Mouse (Mus musculus) common myeloid progenitor, adult 5-6 weeks (primary cell): Measurements from ENCODE around the gene U2af1l4. TPM values are rescaled to one million over a fixed set of nuclear protein-coding genes. Genes with fewer than 3 reads are reported as not detected.

Experiments used
- ATAC-seq: replicated peaks from 2 replicates; pipeline ENCODE4 v1.8.0; 2016; ENCODE audit warnings: low read depth, mild to moderate bottlenecking, moderate TSS enrichment, inconsistent platforms; ENCODE audit not compliant: poor library complexity, severe bottlenecking
- total RNA-seq: library from RNA; stranded (forward); fragments of 200-1000, 187-1606 nt; gene quantifications from 2 replicates; pipeline ENCODE4 v1.2.3, GENCODE M21; 2017

Gene U2af1l4
- 58.2 and 68.5 TPM in 2 replicates for total RNA-seq

DNA sequence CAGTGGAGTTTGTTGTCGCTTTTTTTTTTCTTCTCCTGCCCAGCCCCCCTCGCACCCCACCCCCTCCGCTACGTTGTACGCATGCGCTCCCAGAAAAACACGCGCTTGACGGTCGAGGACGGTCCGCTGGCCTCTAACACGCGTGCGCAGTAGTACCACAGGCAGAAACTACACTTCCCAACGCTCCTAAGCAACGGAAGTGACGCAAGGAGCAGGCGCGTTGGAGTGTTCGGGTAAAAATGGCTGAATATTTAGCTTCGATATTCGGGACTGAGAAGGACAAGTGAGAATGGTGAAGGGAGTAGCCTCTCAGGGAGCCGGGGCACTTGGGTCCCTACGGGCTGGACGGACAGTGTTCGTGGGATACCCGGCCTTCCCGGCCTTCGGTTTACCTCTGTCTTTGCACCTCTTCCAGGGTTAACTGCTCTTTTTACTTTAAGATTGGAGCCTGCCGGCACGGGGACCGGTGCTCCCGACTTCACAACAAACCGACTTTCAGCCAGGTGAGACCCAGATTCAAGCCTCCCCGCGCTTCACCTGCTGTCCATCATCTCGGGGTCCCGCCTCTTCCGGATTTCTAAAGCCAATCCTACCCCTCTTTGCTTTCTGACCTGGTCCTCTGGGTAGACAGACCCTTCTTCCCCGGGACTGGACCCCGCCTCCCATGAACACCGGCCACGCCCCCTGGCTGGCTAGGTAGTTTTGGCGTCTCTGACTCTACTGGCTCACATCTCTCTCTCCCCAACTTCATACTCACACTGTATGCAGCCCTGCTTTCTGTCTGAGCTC is at the start of gene U2af1l4, which contains the start of the genes Gm49396 and Psenen:
Gene U2af1l4 (plus strand): TSS at position 185 of the 789 bp plus-strand sequence.
Gene Gm49396 (plus strand): TSS at position 228 of the 789 bp plus-strand sequence.
Gene Psenen (minus strand): TSS at position 511 of the 789 bp plus-strand sequence.
- peak; percentile 64 for ATAC-seq

DNA sequence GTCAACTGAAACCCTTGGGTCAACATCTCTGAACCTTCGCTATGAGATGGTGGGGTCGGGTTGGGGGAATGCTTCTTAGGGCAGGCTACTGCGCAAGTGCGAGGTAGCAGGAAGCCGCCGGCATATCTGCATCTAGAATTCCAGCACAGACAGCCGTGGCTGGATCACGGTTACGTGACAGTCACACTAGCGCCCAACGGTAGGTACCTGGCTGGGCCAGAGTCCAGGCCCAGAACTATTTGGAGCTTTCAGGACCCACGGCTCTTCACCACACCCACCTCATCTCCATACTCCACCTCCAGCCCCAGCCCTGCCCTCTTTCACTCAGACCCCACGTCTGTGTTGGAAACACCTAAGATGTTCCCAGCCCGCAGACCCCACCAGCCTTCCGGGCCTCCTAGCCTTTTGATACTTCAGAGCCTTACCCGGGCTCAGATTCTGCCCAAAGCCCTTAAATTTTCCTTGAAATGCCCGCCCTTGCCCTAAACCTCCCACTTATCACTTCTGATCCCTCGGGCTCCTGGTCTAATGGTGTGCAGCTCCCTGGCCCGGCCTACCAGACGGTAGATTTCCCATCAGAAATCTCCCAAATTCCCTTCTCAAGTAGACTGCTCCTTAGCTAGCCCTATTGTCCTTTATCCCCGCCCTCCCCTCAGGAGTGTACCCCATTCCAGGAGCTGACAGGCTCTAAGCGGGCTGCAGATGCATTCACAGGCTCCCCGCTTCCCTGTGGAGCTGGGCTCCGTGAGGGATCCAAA is 47.9 kb upstream of the U2af1l4 start:
- ATAC-seq, result no peak

DNA sequence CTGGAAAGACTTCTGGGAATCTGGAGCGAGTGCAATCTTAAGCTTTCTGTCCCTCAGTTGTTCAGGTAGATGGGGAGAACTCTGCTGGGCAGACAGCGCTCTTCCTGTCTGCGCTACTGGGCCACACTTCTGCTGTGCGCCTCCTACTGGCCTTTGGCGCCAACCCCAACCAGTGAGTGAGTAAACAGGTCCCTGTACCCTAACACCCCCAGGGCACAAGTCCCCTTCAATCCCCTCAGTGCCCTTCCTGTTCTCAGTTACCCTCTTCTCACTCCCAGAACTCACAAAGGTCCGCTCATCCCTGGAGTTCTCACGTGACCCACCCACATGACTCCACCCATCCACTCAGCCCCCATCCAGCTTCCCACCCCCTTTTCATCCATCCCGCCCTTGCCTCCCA is 44.8 kb upstream of the U2af1l4 start:
- ATAC-seq, result no peak

DNA sequence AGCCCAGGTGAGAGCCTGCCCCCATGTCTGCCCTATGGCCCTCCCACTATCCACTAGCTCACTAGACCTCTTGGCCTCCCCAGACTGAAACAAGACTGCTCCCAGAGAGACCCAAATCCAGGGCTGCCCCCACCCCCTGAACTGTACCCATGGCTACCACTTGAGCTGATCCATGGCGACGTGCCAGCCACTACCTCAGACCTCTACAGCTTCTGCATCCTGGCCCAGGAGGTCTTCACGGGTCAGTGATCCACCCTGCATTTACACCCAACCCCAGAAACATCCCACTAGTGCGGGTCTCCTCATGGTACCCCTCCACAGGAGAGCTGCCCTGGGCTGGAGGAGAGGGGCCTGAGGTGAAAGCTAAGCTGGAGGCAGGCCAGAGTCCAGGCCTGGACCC is 42.7 kb upstream of the U2af1l4 start:
- ATAC-seq, result no peak

DNA sequence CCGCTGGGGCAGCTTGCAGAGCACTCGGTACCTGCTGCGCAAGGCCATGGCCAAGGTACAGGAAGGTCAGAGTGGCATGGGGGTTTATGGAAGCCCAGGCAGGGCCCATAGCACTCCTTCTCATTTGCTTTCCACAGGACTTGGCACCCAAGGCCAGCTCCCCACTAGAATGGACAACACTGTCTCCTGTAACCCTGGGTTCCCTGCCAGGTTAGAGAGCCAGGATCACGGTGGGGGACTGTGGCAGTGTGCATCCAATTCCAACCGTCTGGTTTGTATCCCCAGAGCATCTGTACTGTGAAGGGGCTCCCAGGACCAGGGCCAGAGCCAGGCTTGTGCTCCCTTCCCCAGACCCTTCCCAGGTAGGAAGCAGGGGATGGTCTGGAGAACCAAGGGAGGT is 42.2 kb upstream of the U2af1l4 start:
- no peak for ATAC-seq

DNA sequence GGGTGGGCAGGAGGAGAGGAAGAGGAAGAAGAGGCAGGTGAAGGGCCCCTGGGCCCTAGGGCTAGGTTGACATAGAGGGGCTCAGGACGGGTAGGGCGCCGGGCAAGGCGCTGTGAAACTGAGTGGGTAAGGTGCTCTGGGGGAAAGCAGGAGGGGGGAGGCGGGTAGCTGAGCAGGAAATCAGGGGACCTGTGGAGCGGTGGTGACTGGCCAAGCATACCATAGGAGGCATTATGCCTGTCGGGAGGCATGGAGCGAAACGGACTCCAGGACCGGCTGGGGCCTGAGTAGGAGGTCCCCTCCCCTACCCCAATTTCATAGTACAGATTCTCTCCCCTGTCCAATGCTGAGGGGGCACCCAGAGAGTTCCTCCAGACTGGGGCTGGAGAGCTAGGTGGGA is 40.2 kb upstream of the U2af1l4 start:
- ATAC-seq, result no peak

DNA sequence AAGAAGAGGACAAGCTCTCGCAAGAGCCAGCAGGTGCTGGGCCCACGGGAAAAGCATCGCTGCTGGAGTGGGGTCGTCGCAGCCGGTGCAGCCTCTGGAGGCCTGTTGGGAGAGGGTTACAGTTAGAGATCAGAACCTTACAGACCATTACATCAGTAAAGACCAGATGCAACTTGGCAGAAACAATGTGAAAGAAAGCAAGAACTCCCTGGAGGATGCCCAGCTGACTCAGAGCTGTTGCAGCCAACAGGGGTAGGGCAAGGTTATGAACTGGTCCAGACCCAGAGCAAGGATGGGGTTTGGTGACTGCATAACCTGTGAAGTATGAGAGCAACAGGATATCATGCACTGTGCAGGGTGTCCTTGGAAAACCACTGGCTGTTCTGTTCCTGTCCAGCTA is 38.6 kb upstream of the U2af1l4 start:
- ATAC-seq, result no peak

DNA sequence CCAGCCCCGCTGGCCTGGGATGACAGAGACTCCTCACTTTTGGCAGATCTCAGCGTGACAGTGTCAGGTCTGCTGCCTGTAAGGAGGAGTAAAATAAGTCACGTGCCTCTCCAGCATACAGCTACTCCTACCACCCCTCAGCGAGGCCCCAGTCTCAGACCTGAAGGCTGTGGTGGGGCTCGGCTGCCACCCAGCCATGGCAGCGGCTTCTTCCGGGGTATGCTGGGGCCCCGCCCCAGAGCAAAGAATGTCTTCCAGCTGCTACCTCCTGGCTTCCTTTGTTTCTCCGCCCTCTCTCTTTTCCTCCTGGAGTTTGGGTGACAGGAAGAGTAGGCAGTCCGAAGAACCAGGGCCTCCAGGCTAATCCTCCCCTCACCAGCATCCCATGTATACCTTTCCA is 37.1 kb upstream of the U2af1l4 start:
- ATAC-seq, result no peak

DNA sequence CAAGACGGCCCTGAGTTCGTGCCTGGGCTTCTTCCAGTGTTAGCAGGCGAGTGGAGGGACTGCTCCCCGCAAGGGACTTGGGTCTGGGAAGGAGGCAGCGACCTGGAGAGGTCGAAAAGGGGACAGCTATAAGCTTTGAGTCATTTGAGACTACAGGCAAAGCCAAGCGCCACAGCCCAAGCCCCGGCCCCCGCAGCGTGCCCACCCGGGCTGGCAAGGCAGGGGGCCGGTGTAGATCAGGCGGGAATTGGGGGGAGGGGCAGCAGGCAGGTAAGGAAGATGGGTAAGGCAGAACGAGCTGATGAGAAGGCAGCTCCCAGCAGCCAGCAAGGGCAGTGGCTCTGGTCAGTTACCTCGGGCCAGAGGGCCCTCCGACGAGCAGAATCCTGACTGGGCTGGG is 36.7 kb upstream of the U2af1l4 start:
- no peak for ATAC-seq

DNA sequence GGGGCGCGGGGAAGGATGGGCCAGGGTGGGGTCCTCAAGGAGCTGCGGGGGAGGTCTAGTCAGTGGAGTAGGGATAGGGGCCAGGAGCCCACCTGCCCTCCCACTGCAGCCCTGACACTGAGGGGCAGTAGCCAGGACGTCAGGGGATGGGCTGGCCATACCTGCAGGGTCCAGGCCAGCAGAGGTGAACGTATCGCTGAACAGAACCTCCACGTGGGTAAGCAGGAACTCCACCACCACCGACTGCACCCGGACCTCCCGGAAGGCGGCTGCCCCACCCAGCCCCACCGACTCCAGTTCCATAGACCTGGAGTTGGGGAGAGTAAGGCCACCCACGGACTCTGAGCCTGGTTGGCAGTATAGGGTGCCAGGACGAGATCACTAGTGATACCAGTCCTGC is 36.1 kb upstream of the U2af1l4 start:
- no peak for ATAC-seq

DNA sequence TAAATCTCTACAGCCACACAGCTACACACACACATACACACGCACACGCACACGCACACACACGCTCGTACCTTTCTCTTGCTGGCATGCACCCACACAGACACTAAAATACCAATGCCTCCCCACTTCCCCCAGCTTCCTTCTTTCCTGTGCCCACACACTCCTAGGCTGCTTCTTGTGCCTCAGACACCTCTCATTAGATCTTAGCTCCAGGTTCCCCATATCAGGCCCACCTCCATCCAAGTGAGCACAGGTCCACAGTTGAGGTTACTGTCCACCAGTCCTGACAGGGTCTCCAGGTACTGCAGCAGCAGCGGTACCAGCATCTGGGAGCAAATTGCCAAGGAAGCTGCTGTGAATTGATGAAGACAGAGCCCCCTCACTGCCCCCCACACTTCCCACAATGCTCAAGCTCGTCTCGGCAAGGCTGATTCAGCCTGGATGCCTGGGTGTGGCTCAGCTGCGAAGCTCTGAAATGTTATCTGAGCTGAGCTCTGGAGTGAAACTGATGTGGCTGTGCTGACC is 31.7 kb upstream of the U2af1l4 start:
- ATAC-seq, result no peak

DNA sequence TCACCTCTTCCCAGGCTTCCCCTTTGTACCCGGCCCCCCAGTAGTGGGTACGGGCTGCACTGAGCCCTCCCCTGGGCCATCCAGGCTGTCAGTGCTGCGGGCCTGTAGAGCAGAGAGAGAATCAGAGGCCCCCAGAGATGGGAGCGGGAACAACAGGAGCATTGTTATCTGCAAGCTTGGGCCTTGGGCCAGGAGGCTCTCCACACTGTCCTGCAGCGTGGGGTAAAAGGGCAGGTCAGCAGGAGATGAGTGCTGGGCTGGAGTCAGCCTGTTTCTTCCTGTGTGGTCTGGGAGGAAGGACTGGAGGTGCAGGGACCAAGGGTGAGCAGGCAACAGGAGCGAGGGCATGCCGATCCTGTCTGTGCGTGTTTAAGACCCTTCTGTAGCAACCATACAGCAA is 30.2 kb upstream of the U2af1l4 start:
- ATAC-seq, result no peak

DNA sequence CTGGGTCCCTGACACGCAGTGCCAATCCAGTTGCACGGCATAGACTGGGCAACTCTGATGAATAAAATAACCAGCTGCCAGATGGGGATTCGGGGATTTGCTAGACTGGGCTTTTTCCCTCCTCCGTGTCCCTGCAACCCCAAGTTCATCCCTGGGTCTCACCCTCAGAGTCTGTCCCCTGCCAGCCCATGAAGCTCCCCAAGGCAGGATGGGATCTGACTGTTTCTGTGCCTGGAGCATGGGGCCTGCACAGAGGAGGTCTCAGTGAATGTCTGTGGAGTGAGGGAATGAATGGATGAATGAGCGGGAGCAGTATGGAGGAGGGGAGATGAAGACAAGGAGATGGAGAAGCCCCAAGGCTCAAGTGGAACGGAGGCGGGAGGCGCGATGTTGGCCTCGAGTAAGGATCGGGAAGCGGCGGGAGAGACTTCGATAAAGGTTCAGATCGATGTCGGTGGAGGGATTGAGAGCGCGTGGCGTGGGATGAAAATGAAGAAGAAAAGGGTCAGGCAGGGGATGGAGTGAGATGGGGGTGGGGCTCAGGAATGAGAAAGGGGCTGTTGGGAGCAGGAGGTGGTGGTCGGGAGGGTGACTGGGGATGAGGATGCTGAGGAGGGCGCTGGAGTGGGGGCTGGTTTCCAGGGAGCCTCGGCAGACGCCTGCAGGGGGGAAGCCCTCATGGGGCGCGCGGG is 29.0 kb upstream of the U2af1l4 start:
- ATAC-seq, result no peak

DNA sequence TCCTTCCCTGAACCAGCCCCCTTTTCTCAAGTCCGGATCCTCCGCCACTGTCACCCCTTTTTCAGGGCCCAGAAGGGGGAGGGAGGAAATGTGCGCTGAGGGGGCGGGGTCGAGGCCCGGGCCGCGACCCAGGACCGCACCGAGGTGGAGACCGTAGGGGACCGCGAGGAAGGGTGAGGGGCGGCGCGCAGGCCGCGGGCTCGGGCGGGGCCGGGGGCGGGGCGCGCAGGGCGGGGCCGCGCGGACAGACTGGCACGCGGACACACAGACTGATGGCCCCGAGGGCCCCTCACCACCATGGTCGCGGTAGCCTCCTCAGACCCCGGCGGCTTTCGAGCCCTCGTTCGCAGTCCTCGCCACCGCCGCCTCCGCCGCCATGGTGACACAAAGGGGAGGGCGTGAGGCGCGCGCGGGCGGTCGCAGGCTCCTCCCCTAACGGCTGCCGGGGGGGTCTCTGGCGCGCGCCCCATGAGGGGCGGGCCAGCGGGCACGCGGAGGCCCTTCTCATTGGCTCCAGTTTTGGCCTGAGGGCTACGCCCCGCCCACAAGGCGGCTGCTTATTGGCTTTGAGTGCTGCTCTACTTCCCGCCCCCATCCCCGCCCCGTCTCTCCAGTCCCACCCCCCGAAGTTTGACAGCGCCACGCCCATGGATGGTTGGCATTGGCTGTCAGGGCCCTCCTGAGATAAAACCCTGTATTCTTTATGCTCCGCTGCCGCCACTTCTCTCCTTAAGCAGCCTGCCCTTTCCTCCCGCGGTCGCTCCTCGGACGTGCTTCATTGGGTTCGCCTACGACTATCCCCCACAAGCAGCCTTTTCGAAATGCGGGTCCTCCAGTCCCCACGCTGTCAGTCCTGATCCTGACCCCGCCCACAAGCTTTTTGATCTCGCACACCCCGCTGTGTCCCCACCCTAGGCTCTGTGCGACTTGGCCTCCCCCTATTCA is 28.2 kb upstream of the U2af1l4 start, which contains the start of gene Arhgap33:
Gene Arhgap33 (minus strand): TSS at position 428 of the 945 bp plus-strand sequence.
- ATAC-seq, result peak; percentile 90

DNA sequence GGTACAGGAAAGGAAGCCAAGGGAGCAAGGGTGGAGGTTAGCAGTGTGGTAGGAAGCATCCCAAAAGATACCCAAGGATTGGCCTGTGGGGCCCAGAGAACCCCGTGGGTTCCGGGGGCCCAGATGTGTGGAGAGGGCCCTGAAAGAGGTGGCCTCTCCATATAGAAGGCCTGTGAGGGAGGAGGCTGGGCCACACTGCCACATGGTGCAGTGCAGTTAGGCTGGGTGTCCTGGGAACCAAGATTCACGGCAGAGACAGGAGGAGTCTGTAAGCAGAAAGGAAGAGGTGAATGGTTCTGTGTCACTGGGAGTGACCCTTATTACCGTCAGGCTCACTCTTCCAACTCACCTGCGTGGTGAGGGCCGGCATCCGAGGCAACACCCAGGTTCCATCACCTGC is 22.5 kb upstream of the U2af1l4 start:
- ATAC-seq, result no peak

DNA sequence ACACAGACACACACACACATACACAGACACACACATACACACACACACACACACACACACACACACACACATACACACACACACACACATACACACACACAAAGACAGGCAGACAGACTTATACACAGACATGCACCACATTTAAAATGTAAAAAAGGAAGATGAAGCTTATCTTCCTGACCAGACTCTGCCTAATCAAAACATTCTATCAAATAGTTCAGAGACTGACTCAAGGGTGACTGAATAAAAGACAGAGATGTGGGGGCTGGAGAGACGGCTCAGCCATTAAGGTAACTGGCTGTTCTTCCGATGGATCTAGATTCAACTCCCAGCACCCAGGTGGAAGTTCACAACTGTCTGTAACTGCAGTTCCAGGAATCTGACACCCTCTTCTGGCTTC is 18.8 kb upstream of the U2af1l4 start:
- ATAC-seq, result no peak

DNA sequence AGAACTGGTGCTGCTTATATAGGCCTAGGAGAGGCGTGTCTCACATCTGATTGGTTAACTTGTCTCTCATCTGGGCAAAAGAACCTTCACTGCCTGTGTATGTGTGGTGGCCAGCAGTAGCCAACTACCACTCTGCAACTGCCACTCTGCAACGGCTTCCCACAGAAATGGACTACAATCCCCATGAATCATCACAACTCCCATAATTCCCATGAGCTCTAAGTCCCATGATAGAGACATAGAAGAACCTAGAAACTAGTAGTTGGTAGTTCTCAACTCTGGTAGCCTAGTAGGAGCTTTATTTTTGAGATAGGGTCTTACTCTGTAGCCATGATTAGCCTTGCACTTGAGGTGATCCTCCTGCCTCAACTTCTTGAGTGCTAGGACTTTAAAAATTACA is 13.2 kb upstream of the U2af1l4 start:
- ATAC-seq, result no peak

DNA sequence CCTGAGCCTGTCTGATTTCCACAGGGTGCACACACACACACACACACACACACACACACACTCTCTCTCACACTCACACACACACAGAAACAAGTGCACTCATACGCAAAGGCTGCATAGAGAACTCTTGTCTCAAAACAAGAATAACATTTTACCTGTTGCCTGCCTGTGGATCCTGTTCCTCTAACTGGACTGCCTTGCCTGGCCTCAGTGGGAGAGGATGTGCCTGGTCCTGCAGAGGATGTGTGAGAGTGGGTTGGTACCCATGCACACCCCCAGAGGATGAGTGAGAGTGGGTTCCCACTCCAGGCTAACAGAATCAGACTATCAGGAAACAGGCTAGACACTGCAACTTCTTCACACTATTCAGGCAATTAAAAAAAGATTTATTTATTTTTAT is 12.5 kb upstream of the U2af1l4 start:
- no peak for ATAC-seq

DNA sequence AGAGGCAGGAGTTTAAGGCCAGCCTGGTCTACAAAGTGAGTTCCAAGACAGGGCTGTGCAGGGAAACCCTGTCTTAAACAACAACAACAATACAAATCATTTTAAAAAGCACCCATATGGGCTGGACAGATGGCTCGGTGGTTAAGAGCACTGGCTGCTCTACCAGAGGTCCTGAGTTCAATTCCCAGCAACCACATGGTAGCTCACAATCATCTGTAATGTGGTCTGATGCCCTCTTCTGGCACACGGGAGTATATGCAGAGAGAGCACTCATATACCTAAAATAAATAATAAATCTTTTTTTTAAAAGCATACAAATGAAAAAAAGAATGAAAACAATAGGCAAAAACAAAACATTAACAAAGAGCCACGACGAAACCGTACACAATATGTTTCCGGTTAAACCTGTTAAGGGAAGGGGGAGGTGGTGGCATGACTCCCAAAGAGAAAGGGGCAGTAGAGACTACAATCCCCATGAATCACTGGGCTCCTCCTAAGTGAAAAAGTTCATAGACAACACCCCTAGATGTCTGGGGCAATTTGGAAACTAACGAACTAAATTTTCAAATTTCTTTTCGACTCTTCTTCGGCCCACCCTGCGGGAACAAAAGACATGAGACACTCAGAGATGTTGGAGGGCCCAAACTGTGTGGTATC is 11.5 kb upstream of the U2af1l4 start:
- ATAC-seq, result peak; percentile 64
